Mouse (Mus musculus) brain, embryonic 14.5 days (tissue): ENCODE measurements at regions not wholly inside any gene's neighbourhood (a gene's known extent, or its start where the extent isn't known, plus 50 kb on each side); places are given as distances from the start of the nearest gene placed in this dataset.

Source experiments
- CTCF ChIP-seq: fragments of 200-500 bp; IDR thresholded peaks from 2 replicates; pipeline ENCODE4 v1.5.1; 2012; ENCODE audit warnings: inconsistent platforms, mild to moderate bottlenecking, moderate library complexity, borderline replicate concordance; ENCODE audit not compliant: insufficient read depth, insufficient read length; ENCODE audit errors: extremely low read depth
- POLR2A ChIP-seq: fragments of 200-500 bp; IDR thresholded peaks from 2 replicates; pipeline ENCODE4 v1.6.1; 2012; ENCODE audit warnings: mild to moderate bottlenecking, inconsistent platforms, borderline replicate concordance; ENCODE audit not compliant: poor library complexity, insufficient read depth, insufficient read length, severe bottlenecking; ENCODE audit errors: extremely low read depth

DNA sequence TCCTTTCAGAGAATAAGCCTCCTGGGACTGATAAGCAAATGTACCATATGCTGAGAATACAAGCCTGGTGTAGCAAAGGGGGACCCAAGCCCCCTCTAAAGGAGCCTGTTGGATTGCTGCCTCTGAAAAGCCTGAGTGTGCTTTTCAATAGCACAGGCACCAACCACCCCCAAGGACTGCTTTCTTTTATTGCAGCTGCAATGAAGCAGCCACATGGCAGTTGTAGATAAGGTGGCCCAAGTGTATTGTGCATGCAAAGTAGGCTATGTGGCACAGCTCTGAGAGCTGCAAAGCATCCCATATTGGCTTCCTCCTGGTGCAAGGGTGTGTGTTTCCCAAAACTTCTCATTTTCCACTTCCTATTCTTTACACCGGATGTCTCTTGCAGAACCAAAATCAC lies 185.2 kb downstream of the Dad1 start:
- no peak for TF ChIP-seq CTCF
- no peak for TF ChIP-seq POLR2A
